ENCODE assay signal across 8 mouse cellular contexts in genomic region chr4:138261843-138262681, GRCm38 (mm10). TPM values are rescaled to one million over a fixed set of nuclear protein-coding genes. Genes with fewer than 3 reads are reported as not detected.
A peak's percentile ranks its signal among the peaks of the same experiment; 100 is the strongest.
DNase-seq lines count a peak whose midpoint lies in the region; ATAC-seq and TF ChIP-seq lines count a peak whose summit lies in the region.

No protein-coding gene starts in this region.

- no peaks in the 10 kb centered on the region for H3K36me3 ChIP-seq in MEL (ENCODE audit: control insufficient read depth in 1 of 2, insufficient read depth in 2 of 2, low read length in 2 of 2)
- no peaks in the 10 kb centered on the region for H3K36me3 ChIP-seq in hindbrain, embryonic 11.5 days (ENCODE audit: control insufficient read depth, insufficient read depth, low read length)

- ATAC-seq in frontal cortex, adult (ENCODE audit: low TSS enrichment), result peak; percentile 79
- peak; percentile 92 for ATAC-seq in hindbrain, embryonic 11.5 days (ENCODE audit: low FRiP score)

- peak in 1 of 2 experiments; percentile 26; a peak in 1 of 4 replicates for TF ChIP-seq POLR2A in MEL (IDR thresholded peaks at IDR 0.05; ENCODE audit: control insufficient read depth in 1 of 2, insufficient read depth in 1 of 2, low read depth in 1 of 2, low read length in 2 of 2, poor library complexity in 1 of 2)

- peak overlapping the region; percentile 96 to 98 for H3K4me3 ChIP-seq in MEL (ENCODE audit: control insufficient read depth in 1 of 2, insufficient read depth in 1 of 2, low read depth in 2 of 2, low read length in 2 of 2)
- peak overlapping the region; percentile 64 for H3K4me3 ChIP-seq in hindbrain, embryonic 11.5 days (ENCODE audit: low read depth, low read length)

- H3K79me2 ChIP-seq in MEL (ENCODE audit: control insufficient read depth, insufficient read depth, low read length, poor library complexity), result no peaks in the 10 kb centered on the region; the same call in 1 of the 2 replicates

- TF ChIP-seq EP300 in MEL (IDR thresholded peaks at IDR 0.05; ENCODE audit: low read depth in 1 of 2, low read length in 2 of 2), result no peak

- peak overlapping the region; percentile 74 for H3K9ac ChIP-seq in MEL (ENCODE audit: control insufficient read depth, low read depth, low read length, poor library complexity, severe bottlenecking)
- peak overlapping the region; percentile 40 for H3K9ac ChIP-seq in hindbrain, embryonic 11.5 days (ENCODE audit: low read depth, low read length)

- H3K27me3 ChIP-seq in MEL (ENCODE audit: control insufficient read depth in 1 of 2, insufficient read depth in 2 of 2, low read length in 2 of 2), result no peaks in the 10 kb centered on the region
- peaks cover 7% of the 10 kb centered on the region for H3K27me3 ChIP-seq in hindbrain, embryonic 11.5 days (ENCODE audit: control insufficient read depth, insufficient read depth, low read length)

- under 1% methylated on average over 76 of the region's 78 CpGs for WGBS in hindbrain, embryonic 11.5 days

- peak; percentile 23 for TF ChIP-seq RAD21 in MEL (IDR thresholded peaks at IDR 0.05; ENCODE audit: low read depth, low read length)

- peak; percentile 82 for DNase-seq in MEL (ENCODE audit: low read depth, low spot score)
- DNase-seq in cerebellum, adult 8-10 months, result peak; percentile 78
- DNase-seq in hindbrain, embryonic 11.5 days (ENCODE audit: low spot score), result peak; percentile 92
- DNase-seq in layer of hippocampus, postnatal 10 days (ENCODE audit: low spot score in 2 of 2), result peak; percentile 92 to 94
- peak; percentile 94 for DNase-seq in lung, postnatal 10 days
- peak; percentile 89 for DNase-seq in ovary, postnatal 14 days (ENCODE audit: low spot score)
- DNase-seq in thymus, postnatal 10 days (ENCODE audit: low spot score in 2 of 2), result peak; percentile 75 to 77

- H3K9me3 ChIP-seq in MEL (replicated peaks; ENCODE audit: insufficient read depth, low read length), result no peaks in the 10 kb centered on the region
- no peaks in the 10 kb centered on the region for H3K9me3 ChIP-seq in hindbrain, embryonic 11.5 days (ENCODE audit: control insufficient read depth, low read length)

- H3K4me1 ChIP-seq in MEL (ENCODE audit: control insufficient read depth in 1 of 2, insufficient read depth in 2 of 2, low read length in 2 of 2), result peaks cover 3 to 7% of the 10 kb centered on the region in 2 experiments
- 0 out of 2 replicates have a peak, but pooled peaks cover 2% of the 10 kb centered on the region for H3K4me1 ChIP-seq in hindbrain, embryonic 11.5 days (replicated peaks; ENCODE audit: control insufficient read depth, insufficient read depth, low read length)

- peak overlapping the region; percentile 83 for H3K4me2 ChIP-seq in hindbrain, embryonic 11.5 days (replicated peaks; ENCODE audit: low read depth, low read length)

- no peak overlapping the region for H3K27ac ChIP-seq in MEL (ENCODE audit: control insufficient read depth, low read depth, low read length)
- no peak overlapping the region for H3K27ac ChIP-seq in hindbrain, embryonic 11.5 days (ENCODE audit: low read depth, low read length)

- peak in 1 of 3 experiments; percentile 48; a peak in 3 of 6 replicates for TF ChIP-seq CTCF in MEL (IDR thresholded peaks at IDR 0.05 in 2 of 3, conservative IDR thresholded peaks at IDR 0.05 in 1 of 3; ENCODE audit: control insufficient read depth in 1 of 3, insufficient read depth in 1 of 3, low read depth in 2 of 3, low read length in 3 of 3, poor library complexity in 1 of 3, severe bottlenecking in 1 of 3)

TF ChIP-seq in MEL, 35 proteins besides CTCF, POLR2A, EP300 and RAD21:
- TF ChIP-seq SMC3 (IDR thresholded peaks at IDR 0.05; ENCODE audit: low read depth, low read length) (peak; percentile 24), UBTF (IDR thresholded peaks at IDR 0.05; ENCODE audit: borderline replicate concordance, insufficient read depth, low read depth, low read length) (no peak), MAX (IDR thresholded peaks at IDR 0.05; ENCODE audit: low read length) (no peak), USF2 (IDR thresholded peaks at IDR 0.05; ENCODE audit: borderline replicate concordance in 1 of 2, insufficient read depth in 1 of 2, low read depth in 1 of 2, low read length in 2 of 2) (no peak), ELF1 (IDR thresholded peaks at IDR 0.05; ENCODE audit: low read depth, low read length) (no peak), POLR2AphosphoS2 (IDR thresholded peaks at IDR 0.05; ENCODE audit: low read length) (no peak), USF1 (IDR thresholded peaks at IDR 0.05; ENCODE audit: low read depth, low read length) (no peak), TCF12 (IDR thresholded peaks at IDR 0.05; ENCODE audit: low read depth, low read length) (no peak), SIN3A (IDR thresholded peaks at IDR 0.05; ENCODE audit: low read length) (peak; percentile 78; the same call in 1 of the 2 replicates), MXI1 (IDR thresholded peaks at IDR 0.05; ENCODE audit: low read depth, low read length) (peak; percentile 97), ZKSCAN1 (IDR thresholded peaks at IDR 0.05; ENCODE audit: low read depth, low read length) (no peak), MEF2A (IDR thresholded peaks at IDR 0.05; ENCODE audit: extremely low read depth, insufficient replicate concordance, low read depth, low read length, poor library complexity, severe bottlenecking) (no peak), HCFC1 (IDR thresholded peaks at IDR 0.05; ENCODE audit: low read depth, low read length) (no peak), MAFK (IDR thresholded peaks at IDR 0.05; ENCODE audit: borderline replicate concordance, low read depth, low read length) (no peak), NELFE (IDR thresholded peaks at IDR 0.05; ENCODE audit: low read depth, low read length) (no peak), TBP (IDR thresholded peaks at IDR 0.05; ENCODE audit: low read depth, low read length) (no peak), E2F4 (IDR thresholded peaks at IDR 0.05; ENCODE audit: borderline replicate concordance, low read depth, low read length) (no peak), MYC (IDR thresholded peaks at IDR 0.05; ENCODE audit: low read depth, low read length) (no peak), TAL1 (IDR thresholded peaks at IDR 0.05; ENCODE audit: low read length) (no peak)
TF ChIP-seq in MEL: peak in this region for 3.

RNA-seq across cellular contexts. Expression of gene Kif17, which starts 11.8 kb away (rescaled TPM):
- total RNA-seq in MEL (2012; rRNA removed), result 0.23 and 0.54 TPM in 2 replicates
- 1 to 10 TPM in 1 of 2 experiments, not detected in 1; 2.5 TPM for polyA plus RNA-seq in MEL (2012; ENCODE audit: insufficient read depth in 1 of 2, insufficient read length in 2 of 2, low read depth in 1 of 2, low replicate concordance in 2 of 2, missing spikeins in 1 of 2)
- polyA plus RNA-seq in hindbrain, embryonic 11.5 days (2014; fragmentation: Nextera tagmentation; extraction: Ambion mirVana), result 0.25 and 0.31 TPM in 2 replicates
- 10 to 100 TPM; 12.5 to 12.7 TPM for total RNA-seq in layer of hippocampus, postnatal 10 days (2021)

RNA-seq across cellular contexts. Expression of gene Sh2d5, which starts 11.9 kb away (rescaled TPM):
- total RNA-seq in MEL (2012; rRNA removed), result 1.3 and 2.0 TPM in 2 replicates
- polyA plus RNA-seq in MEL (2012; ENCODE audit: insufficient read depth in 1 of 2, insufficient read length in 2 of 2, low read depth in 1 of 2, low replicate concordance in 2 of 2, missing spikeins in 1 of 2), result 1 to 10 TPM in 1 of 2 experiments, not detected in 1; 2.8 TPM
- 1.8 and 2.9 TPM in 2 replicates for polyA plus RNA-seq in hindbrain, embryonic 11.5 days (2014; fragmentation: Nextera tagmentation; extraction: Ambion mirVana)
- total RNA-seq in layer of hippocampus, postnatal 10 days (2021), result 10 to 100 TPM; 19.1 to 21.5 TPM

RNA-seq across cellular contexts. Expression of gene Ddost, which starts 42.5 kb away (rescaled TPM):
- total RNA-seq in MEL (2012; rRNA removed), result 251 and 283 TPM in 2 replicates
- polyA plus RNA-seq in MEL (2012; ENCODE audit: insufficient read depth in 1 of 2, insufficient read length in 2 of 2, low read depth in 1 of 2, low replicate concordance in 2 of 2, missing spikeins in 1 of 2), result 100 to 1,000 TPM in 1 of 2 experiments, 10 to 100 TPM in 1; 68.9 to 402 TPM
- 214 and 227 TPM in 2 replicates for polyA plus RNA-seq in hindbrain, embryonic 11.5 days (2014; fragmentation: Nextera tagmentation; extraction: Ambion mirVana)
- total RNA-seq in layer of hippocampus, postnatal 10 days (2021), result 100 to 1,000 TPM; 106 to 108 TPM

RNA-seq across cellular contexts. Expression of gene Hp1bp3, which starts 46.0 kb away (rescaled TPM):
- 39.1 and 45.1 TPM in 2 replicates for total RNA-seq in MEL (2012; rRNA removed)
- 10 to 100 TPM in 1 of 2 experiments, not detected in 1; 74.0 TPM for polyA plus RNA-seq in MEL (2012; ENCODE audit: insufficient read depth in 1 of 2, insufficient read length in 2 of 2, low read depth in 1 of 2, low replicate concordance in 2 of 2, missing spikeins in 1 of 2)
- 179 and 183 TPM in 2 replicates for polyA plus RNA-seq in hindbrain, embryonic 11.5 days (2014; fragmentation: Nextera tagmentation; extraction: Ambion mirVana)
- total RNA-seq in layer of hippocampus, postnatal 10 days (2021), result 100 to 1,000 TPM; 158 to 161 TPM
